Mouse (Mus musculus) forebrain, embryonic 12.5 days (tissue): Measurements from ENCODE around the gene Cenpm. TPM values are rescaled to one million over a fixed set of nuclear protein-coding genes. Genes with fewer than 3 reads are reported as not detected.
A peak's percentile ranks its signal among the peaks of the same experiment; 100 is the strongest.

Experiments
- ATAC-seq: fragments of 200-750 bp; cut with Nextera tagmentation; 2 replicates; pipeline ENCODE4 v1.8.0; 2017; ENCODE audit warnings: moderate TSS enrichment; ENCODE audit not compliant: low FRiP score
- H3K27ac ChIP-seq: fragments of 300-500 bp; sonication (generic); 2 replicates; pipeline ENCODE4 v1.5.1; 2016; ENCODE audit warnings: mild to moderate bottlenecking
- H3K27me3 ChIP-seq: fragments of 300-500 bp; sonication (generic); 2 replicates; pipeline ENCODE4 v1.6.1; 2016; ENCODE audit warnings: mild to moderate bottlenecking
- H3K36me3 ChIP-seq: fragments of 300-500 bp; sonication (generic); replicated peaks from 2 replicates; pipeline ENCODE4 v1.6.1; 2016; ENCODE audit warnings: mild to moderate bottlenecking
- H3K4me1 ChIP-seq: fragments of 300-500 bp; sonication (generic); 2 replicates; pipeline ENCODE4 v1.6.1; 2016
- H3K4me2 ChIP-seq: fragments of 300-500 bp; sonication (generic); 2 replicates; pipeline ENCODE4 v1.6.1; 2016; ENCODE audit warnings: mild to moderate bottlenecking, moderate library complexity
- H3K4me3 ChIP-seq: fragments of 300-500 bp; sonication (generic); replicated peaks from 2 replicates; pipeline ENCODE4 v1.5.1; 2016; ENCODE audit warnings: mild to moderate bottlenecking
- H3K9ac ChIP-seq: fragments of 300-500 bp; sonication (generic); 2 replicates; pipeline ENCODE4 v1.6.1; 2016; ENCODE audit warnings: mild to moderate bottlenecking
- H3K9me3 ChIP-seq: fragments of 300-500 bp; sonication (generic); 2 replicates; pipeline ENCODE4 v1.6.1; 2016
- WGBS: fragments of 180-500 bp; shearing (Covaris S2); methylation state at CpG from one replicate; pipeline ENCODE4 v1.1.7; 2016; 5-methylcytosine and 5-hydroxymethylcytosine counted together
- polyA plus RNA-seq: library from polyadenylated mRNA; unstranded; fragments of >200 nt; fragmentation: Nextera tagmentation; extraction: Ambion mirVana; gene quantifications from 2 replicates; pipeline ENCODE4 v1.2.1, GENCODE M21; 2016

The Cenpm gene
- polyA plus RNA-seq, 1 experiment from 2014 or later, result 86.4 TPM

GRCm38 (mm10) chr15:82236565-82236964 is 8.0 kb downstream of the Cenpm start:
- peaks cover 20% of the 10 kb centered on the region; the same call in 1 of the 2 replicates for H3K36me3 ChIP-seq
- H3K9ac ChIP-seq, result no peak overlapping the region
- H3K27me3 ChIP-seq, result no peaks in the 10 kb centered on the region
- H3K4me3 ChIP-seq, result no peak overlapping the region
- ATAC-seq, result peak; percentile 68; the same call in 1 of the 2 replicates
- H3K9me3 ChIP-seq, result no peaks in the 10 kb centered on the region
- no peak overlapping the region for H3K27ac ChIP-seq
- WGBS, result 20% methylated on average over 5 of the region's 5 CpGs
- no peak overlapping the region for H3K4me2 ChIP-seq
- H3K4me1 ChIP-seq, result no peaks in the 10 kb centered on the region

GRCm38 (mm10) chr15:82235661-82236060 is 8.9 kb downstream of the Cenpm start:
- H3K9me3 ChIP-seq, result no peaks in the 10 kb centered on the region
- no peak for ATAC-seq
- peaks cover 20% of the 10 kb centered on the region; the same call in 1 of the 2 replicates for H3K36me3 ChIP-seq
- 73% methylated on average over 10 of the region's 10 CpGs for WGBS
- no peak overlapping the region for H3K4me3 ChIP-seq
- H3K27me3 ChIP-seq, result no peaks in the 10 kb centered on the region
- no peak overlapping the region for H3K9ac ChIP-seq
- H3K27ac ChIP-seq, result no peak overlapping the region
- H3K4me2 ChIP-seq, result no peak overlapping the region
- no peaks in the 10 kb centered on the region for H3K4me1 ChIP-seq

- Histone ChIP-seq H3K4me2 (no peak overlapping the region), H3K4me3 (no peak overlapping the region), H3K36me3 (peaks cover 7% of the 10 kb centered on the region; the same call in 1 of the 2 replicates), H3K27ac (no peak overlapping the region), H3K27me3 (no peaks in the 10 kb centered on the region), H3K4me1 (peaks cover 8% of the 10 kb centered on the region; the same call in 1 of the 2 replicates), H3K9me3 (no peaks in the 10 kb centered on the region), H3K9ac (no peak overlapping the region)
- WGBS, result 68% methylated on average over 4 of the region's 4 CpGs
- ATAC-seq, result no peak
These were observed 11.9 kb downstream of the Cenpm start for GRCm38 (mm10) chr15:82232651-82233050.

- no peak overlapping the region for H3K9ac ChIP-seq
- no peak overlapping the region for H3K4me3 ChIP-seq
- H3K36me3 ChIP-seq, result peaks cover 7% of the 10 kb centered on the region; the same call in 1 of the 2 replicates
- H3K4me1 ChIP-seq, result peaks cover 8% of the 10 kb centered on the region; the same call in 1 of the 2 replicates
- no peak overlapping the region for H3K4me2 ChIP-seq
- no peaks in the 10 kb centered on the region for H3K9me3 ChIP-seq
- WGBS, result 63% methylated on average over 11 of the region's 11 CpGs
- no peak for ATAC-seq
- no peak overlapping the region for H3K27ac ChIP-seq
- no peaks in the 10 kb centered on the region for H3K27me3 ChIP-seq
These were observed 12.8 kb downstream of the Cenpm start for GRCm38 (mm10) chr15:82231591-82232378.

- H3K4me1 ChIP-seq, result peaks cover 8% of the 10 kb centered on the region; the same call in 1 of the 2 replicates
- no peak overlapping the region for H3K4me2 ChIP-seq
- peaks cover 7% of the 10 kb centered on the region; the same call in 1 of the 2 replicates for H3K36me3 ChIP-seq
- H3K4me3 ChIP-seq, result no peak overlapping the region
- 0 out of 2 replicates have a peak, but pooled peaks have one; percentile 46 for ATAC-seq
- H3K9me3 ChIP-seq, result no peaks in the 10 kb centered on the region
- H3K27me3 ChIP-seq, result peaks cover 2% of the 10 kb centered on the region; the same call in 1 of the 2 replicates
- no peak overlapping the region for H3K9ac ChIP-seq
- H3K27ac ChIP-seq, result no peak overlapping the region
- 82% methylated on average over 4 of the region's 4 CpGs for WGBS
These were observed 13.4 kb downstream of the Cenpm start for GRCm38 (mm10) chr15:82231100-82231499.

GRCm38 (mm10) chr15:82230098-82230611 is 14.4 kb downstream of the Cenpm start:
- Histone ChIP-seq H3K4me3 (no peak overlapping the region), H3K4me2 (no peak overlapping the region), H3K27ac (no peak overlapping the region; the same call in 1 of the 2 replicates), H3K27me3 (peaks cover 12% of the 10 kb centered on the region), H3K9me3 (no peaks in the 10 kb centered on the region), H3K4me1 (peaks cover 8% of the 10 kb centered on the region; the same call in 1 of the 2 replicates), H3K36me3 (peaks cover 7% of the 10 kb centered on the region; the same call in 1 of the 2 replicates), H3K9ac (no peak overlapping the region)
- ATAC-seq, result no peak
- WGBS, result 62% methylated on average over 6 of the region's 6 CpGs

GRCm38 (mm10) chr15:82229542-82230045 is 15.0 kb downstream of the Cenpm start:
- no peak for ATAC-seq
- Histone ChIP-seq H3K9me3 (no peaks in the 10 kb centered on the region), H3K9ac (no peak overlapping the region), H3K27me3 (peaks cover 18% of the 10 kb centered on the region), H3K4me1 (peaks cover 8% of the 10 kb centered on the region; the same call in 1 of the 2 replicates), H3K36me3 (peaks cover 7% of the 10 kb centered on the region; the same call in 1 of the 2 replicates), H3K27ac (no peak overlapping the region), H3K4me3 (no peak overlapping the region), H3K4me2 (no peak overlapping the region)
- 32% methylated on average over 11 of the region's 11 CpGs for WGBS

GRCm38 (mm10) chr15:82225769-82226168 is 18.8 kb downstream of the Cenpm start:
- Histone ChIP-seq H3K27me3 (peaks cover 43% of the 10 kb centered on the region), H3K27ac (no peak overlapping the region), H3K9me3 (no peaks in the 10 kb centered on the region), H3K9ac (no peak overlapping the region), H3K4me2 (no peak overlapping the region), H3K4me3 (no peak overlapping the region), H3K36me3 (no peaks in the 10 kb centered on the region), H3K4me1 (peaks cover 25% of the 10 kb centered on the region)
- 91% methylated on average over 5 of the region's 5 CpGs for WGBS
- ATAC-seq, result no peak

GRCm38 (mm10) chr15:82224602-82225215 is 19.8 kb downstream of the Cenpm start:
- H3K4me2 ChIP-seq, result peak overlapping the region; percentile 62
- no peak overlapping the region for H3K27ac ChIP-seq
- peaks cover 43% of the 10 kb centered on the region for H3K27me3 ChIP-seq
- H3K36me3 ChIP-seq, result no peaks in the 10 kb centered on the region
- H3K9ac ChIP-seq, result no peak overlapping the region
- H3K4me3 ChIP-seq, result no peak overlapping the region
- H3K4me1 ChIP-seq, result peaks cover 31% of the 10 kb centered on the region
- 38% methylated on average over 7 of the region's 7 CpGs for WGBS
- H3K9me3 ChIP-seq, result no peaks in the 10 kb centered on the region
- no peak for ATAC-seq

GRCm38 (mm10) chr15:82223657-82224601 is 20.6 kb downstream of the Cenpm start, which contains the start of gene Tnfrsf13c:
Gene Tnfrsf13c (minus strand): TSS chr15:82224369.
- Histone ChIP-seq H3K36me3 (no peaks in the 10 kb centered on the region), H3K27me3 (peaks cover 48% of the 10 kb centered on the region), H3K4me1 (peaks cover 28% of the 10 kb centered on the region), H3K9ac (0 out of 2 replicates have a peak within 1 kb of the TSS, but pooled peaks have one; percentile 30), H3K4me3 (peak within 1 kb of the TSS; percentile 36), H3K27ac (no peak within 1 kb of the TSS), H3K9me3 (no peaks in the 10 kb centered on the region), H3K4me2 (peak within 1 kb of the TSS; percentile 62)
- WGBS, result 1% methylated on average over 43 of the region's 44 CpGs
- no peak for ATAC-seq

- Histone ChIP-seq H3K4me1 (peaks cover 28% of the 10 kb centered on the region), H3K9ac (no peak overlapping the region), H3K4me2 (no peak overlapping the region), H3K9me3 (no peaks in the 10 kb centered on the region), H3K27ac (no peak overlapping the region), H3K36me3 (no peaks in the 10 kb centered on the region), H3K27me3 (peaks cover 53% of the 10 kb centered on the region), H3K4me3 (no peak overlapping the region)
- no peak for ATAC-seq
- 63% methylated on average over 7 of the region's 7 CpGs for WGBS
These were observed 21.3 kb downstream of the Cenpm start for GRCm38 (mm10) chr15:82223251-82223650.
